Mouse (Mus musculus) stomach, embryonic 14.5 days (tissue): ENCODE results near the gene Dnaic2. TPM values are rescaled to one million over a fixed set of nuclear protein-coding genes. Genes with fewer than 3 reads are reported as not detected.

Source experiments
- ATAC-seq: fragments of 200-750 bp; cut with Nextera tagmentation; 2 replicates; pipeline ENCODE4 v1.8.0; 2017; ENCODE audit warnings: low read depth, moderate TSS enrichment; ENCODE audit not compliant: insufficient number of reproducible peaks, insufficient read depth, low FRiP score
- H3K27ac ChIP-seq: fragments of 300-500 bp; sonication (generic); 2 replicates; pipeline ENCODE4 v1.5.1; 2014; ENCODE audit warnings: mild to moderate bottlenecking, low read length, moderate library complexity, mixed read lengths
- H3K27me3 ChIP-seq: fragments of 300-500 bp; sonication (generic); 2 replicates; pipeline ENCODE4 v1.6.1; 2014; ENCODE audit warnings: low read length, control low read depth, mixed read lengths; ENCODE audit not compliant: control insufficient read depth, insufficient read depth
- H3K36me3 ChIP-seq: fragments of 300-500 bp; sonication (generic); 2 replicates; pipeline ENCODE4 v1.6.1; 2014; ENCODE audit warnings: mild to moderate bottlenecking, control low read depth, low read length, moderate library complexity, mixed read lengths; ENCODE audit not compliant: control insufficient read depth, insufficient read depth
- H3K4me1 ChIP-seq: fragments of 300-500 bp; sonication (generic); 2 replicates; pipeline ENCODE4 v1.6.1; 2014; ENCODE audit warnings: low read length, control low read depth, mixed read lengths; ENCODE audit not compliant: control insufficient read depth, insufficient read depth
- H3K4me2 ChIP-seq: fragments of 300-500 bp; sonication (generic); replicated peaks from 2 replicates; pipeline ENCODE4 v1.6.1; 2014; ENCODE audit warnings: low read depth, low read length, control low read depth
- H3K4me3 ChIP-seq: fragments of 300-500 bp; sonication (generic); 2 replicates; pipeline ENCODE4 v1.5.1; 2014; ENCODE audit warnings: low read depth, low read length, control low read depth
- H3K9ac ChIP-seq: fragments of 300-500 bp; sonication (generic); replicated peaks from 2 replicates; pipeline ENCODE4 v1.6.1; 2014; ENCODE audit warnings: low read depth, mild to moderate bottlenecking, control low read depth, low read length, moderate library complexity, mixed read lengths
- H3K9me3 ChIP-seq: fragments of 300-500 bp; sonication (generic); 2 replicates; pipeline ENCODE4 v1.6.1; 2016; ENCODE audit warnings: low read depth, low read length, control low read depth; ENCODE audit not compliant: control insufficient read depth
- WGBS: fragments of 180-500 bp; shearing (Covaris S2); extraction: QIAGEN DNeasy Blood & Tissue Kit; methylation state at CpG from one replicate; pipeline ENCODE4 v1.1.7; 2014; 5-methylcytosine and 5-hydroxymethylcytosine counted together
- polyA plus RNA-seq: library from polyadenylated mRNA; unstranded; fragments of >200 nt; fragmentation: Nextera tagmentation; extraction: Ambion mirVana; gene quantifications from 2 replicates; pipeline ENCODE4 v1.2.1, GENCODE M21; 2014

Gene Dnaic2
- polyA plus RNA-seq, 1 experiment from 2014 or later = 0.38 TPM

GRCm38 (mm10) chr11:114711393-114711792, 15.8 kb upstream of the Dnaic2 start:
- Histone ChIP-seq H3K9ac (no peak overlapping the region), H3K36me3 (no peaks in the 10 kb centered on the region), H3K4me1 (no peaks in the 10 kb centered on the region), H3K27me3 (no peaks in the 10 kb centered on the region), H3K27ac (no peak overlapping the region), H3K4me3 (no peak overlapping the region), H3K9me3 (no peaks in the 10 kb centered on the region), H3K4me2 (no peak overlapping the region)
- 80% methylated on average over 3 of the region's 3 CpGs for WGBS
- ATAC-seq = no peak

DNA sequence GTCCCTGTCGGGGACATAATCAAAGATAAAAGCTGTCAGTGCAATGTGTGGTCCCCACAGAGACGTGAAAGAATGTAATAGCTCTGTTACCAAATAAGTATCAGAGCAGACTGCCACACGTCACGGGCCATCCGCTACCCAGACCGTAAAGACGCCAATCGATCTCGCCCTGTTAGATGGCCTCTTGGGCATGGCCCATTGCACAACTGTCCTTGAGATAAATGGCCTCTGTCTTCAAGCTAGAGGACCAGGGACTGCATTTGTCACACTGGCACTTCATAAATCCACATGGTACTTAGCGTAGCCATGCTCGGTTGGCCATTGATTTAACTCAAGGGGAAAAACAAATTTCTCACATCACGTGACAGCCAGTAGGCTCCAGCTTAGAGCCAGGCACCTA, 15.3 kb upstream of the Dnaic2 start:
- H3K9ac ChIP-seq = no peak overlapping the region
- WGBS = 84% methylated on average over 12 of the region's 12 CpGs
- no peaks in the 10 kb centered on the region for H3K4me1 ChIP-seq
- H3K9me3 ChIP-seq = no peaks in the 10 kb centered on the region
- no peak overlapping the region for H3K27ac ChIP-seq
- no peak overlapping the region for H3K4me3 ChIP-seq
- no peak for ATAC-seq
- no peaks in the 10 kb centered on the region for H3K36me3 ChIP-seq
- H3K4me2 ChIP-seq = no peak overlapping the region
- H3K27me3 ChIP-seq = no peaks in the 10 kb centered on the region

DNA sequence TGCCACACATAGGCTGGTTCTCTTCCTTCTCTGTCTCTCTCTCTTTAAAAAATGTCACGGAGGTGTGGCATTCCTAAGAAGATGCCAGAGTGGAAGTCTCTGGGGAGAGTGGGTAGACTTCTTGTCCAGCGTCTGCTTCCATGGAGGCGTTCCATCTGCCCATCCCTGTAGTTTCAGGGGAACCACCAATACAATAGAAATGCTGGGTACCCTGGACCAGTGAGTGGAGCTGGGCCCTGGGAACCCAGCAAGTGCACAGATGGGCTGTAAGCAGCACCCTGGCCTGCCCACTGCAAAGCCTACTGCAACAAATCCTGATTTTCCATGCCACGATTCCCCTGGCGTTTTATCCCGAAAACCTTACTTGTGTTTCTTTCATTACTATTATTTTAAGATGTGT, 12.7 kb upstream of the Dnaic2 start:
- Histone ChIP-seq H3K9ac (no peak overlapping the region), H3K4me1 (no peaks in the 10 kb centered on the region), H3K9me3 (no peaks in the 10 kb centered on the region), H3K36me3 (no peaks in the 10 kb centered on the region), H3K4me2 (no peak overlapping the region), H3K27ac (no peak overlapping the region), H3K4me3 (no peak overlapping the region), H3K27me3 (no peaks in the 10 kb centered on the region)
- no peak for ATAC-seq
- 89% methylated on average over 6 of the region's 6 CpGs for WGBS

- Histone ChIP-seq H3K9me3 (no peaks in the 10 kb centered on the region), H3K36me3 (no peaks in the 10 kb centered on the region), H3K4me3 (no peak overlapping the region), H3K27me3 (no peaks in the 10 kb centered on the region), H3K4me2 (no peak overlapping the region), H3K27ac (no peak overlapping the region), H3K4me1 (no peaks in the 10 kb centered on the region), H3K9ac (no peak overlapping the region)
- ATAC-seq = no peak
- 70% methylated on average over 7 of the region's 7 CpGs for WGBS
These were observed 11.7 kb upstream of the Dnaic2 start for GRCm38 (mm10) chr11:114715531-114715930.

GRCm38 (mm10) chr11:114720535-114720934, 6.7 kb upstream of the Dnaic2 start:
- no peak for ATAC-seq
- Histone ChIP-seq H3K9me3 (no peaks in the 10 kb centered on the region), H3K4me2 (no peak overlapping the region), H3K4me1 (no peaks in the 10 kb centered on the region), H3K27me3 (no peaks in the 10 kb centered on the region), H3K9ac (no peak overlapping the region), H3K36me3 (no peaks in the 10 kb centered on the region), H3K4me3 (no peak overlapping the region), H3K27ac (no peak overlapping the region)
- 86% methylated on average over 10 of the region's 10 CpGs for WGBS

DNA sequence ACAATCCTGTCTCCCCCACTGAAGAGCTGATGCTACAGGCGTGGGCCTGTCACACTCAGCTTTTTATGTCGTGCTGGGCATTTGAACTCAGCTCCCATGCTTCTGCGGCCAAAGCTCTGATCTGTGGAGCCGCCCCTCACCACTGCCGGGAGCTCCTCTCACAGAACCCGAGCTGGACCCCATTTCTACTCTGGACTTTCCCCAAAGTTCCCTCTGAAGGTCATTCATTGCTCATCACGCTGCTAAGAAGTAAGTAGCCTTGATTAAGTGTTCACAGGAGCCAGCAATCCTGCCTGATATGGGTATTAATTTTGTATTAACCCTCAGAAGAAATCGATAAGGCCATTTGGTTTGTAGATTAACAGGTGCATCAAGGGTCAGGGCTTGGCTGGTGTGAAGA, 4.8 kb upstream of the Dnaic2 start:
- H3K9me3 ChIP-seq = no peaks in the 10 kb centered on the region
- H3K4me3 ChIP-seq = no peak overlapping the region
- no peak overlapping the region for H3K27ac ChIP-seq
- no peak overlapping the region for H3K4me2 ChIP-seq
- no peak for ATAC-seq
- WGBS = 76% methylated on average over 8 of the region's 8 CpGs
- H3K9ac ChIP-seq = no peak overlapping the region
- H3K4me1 ChIP-seq = peaks cover 2% of the 10 kb centered on the region; the same call in 1 of the 2 replicates
- no peaks in the 10 kb centered on the region for H3K36me3 ChIP-seq
- no peaks in the 10 kb centered on the region for H3K27me3 ChIP-seq

GRCm38 (mm10) chr11:114723030-114723429, 4.2 kb upstream of the Dnaic2 start:
- H3K4me1 ChIP-seq = peaks cover 6% of the 10 kb centered on the region; the same call in 1 of the 2 replicates
- H3K27me3 ChIP-seq = no peaks in the 10 kb centered on the region
- no peak for ATAC-seq
- no peak overlapping the region for H3K9ac ChIP-seq
- H3K27ac ChIP-seq = no peak overlapping the region
- WGBS = 66% methylated on average over 13 of the region's 13 CpGs
- no peak overlapping the region for H3K4me2 ChIP-seq
- H3K4me3 ChIP-seq = no peak overlapping the region
- no peaks in the 10 kb centered on the region for H3K36me3 ChIP-seq
- no peaks in the 10 kb centered on the region for H3K9me3 ChIP-seq

- WGBS = 39% methylated on average over 11 of the region's 11 CpGs
- no peak overlapping the region for H3K27ac ChIP-seq
- peak; percentile 37; the same call in 1 of the 2 replicates for ATAC-seq
- peaks cover 6% of the 10 kb centered on the region; the same call in 1 of the 2 replicates for H3K4me1 ChIP-seq
- H3K9ac ChIP-seq = no peak overlapping the region
- no peaks in the 10 kb centered on the region for H3K9me3 ChIP-seq
- H3K4me3 ChIP-seq = no peak overlapping the region
- no peaks in the 10 kb centered on the region for H3K27me3 ChIP-seq
- H3K36me3 ChIP-seq = no peaks in the 10 kb centered on the region
- H3K4me2 ChIP-seq = no peak overlapping the region
These were observed 2.2 kb upstream of the Dnaic2 start for GRCm38 (mm10) chr11:114724787-114725590.

DNA sequence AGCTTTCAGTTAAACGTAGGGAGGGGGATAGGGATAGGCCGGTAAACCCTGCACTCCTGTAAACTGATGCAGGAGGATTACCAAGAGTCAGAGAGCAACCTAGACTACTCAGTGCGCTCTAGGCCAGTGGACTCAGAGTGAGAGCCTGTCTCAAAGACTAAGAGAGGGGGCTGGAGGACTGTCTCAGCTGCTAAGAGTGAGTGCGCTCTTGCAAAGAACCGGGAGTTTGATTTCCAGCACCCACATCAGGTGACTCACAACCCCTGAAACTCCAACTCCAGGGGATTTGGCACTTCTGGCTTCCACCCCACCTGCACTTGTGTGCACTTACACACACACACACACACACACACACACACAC, 598 bp downstream of the Dnaic2 start:
- Histone ChIP-seq H3K4me1 (peaks cover 6% of the 10 kb centered on the region; the same call in 1 of the 2 replicates), H3K27ac (no peak overlapping the region), H3K4me3 (no peak overlapping the region), H3K9ac (no peak overlapping the region), H3K27me3 (no peaks in the 10 kb centered on the region), H3K9me3 (no peaks in the 10 kb centered on the region), H3K36me3 (no peaks in the 10 kb centered on the region), H3K4me2 (peak overlapping the region; percentile 45)
- no peak for ATAC-seq
- 18% methylated on average over 5 of the region's 5 CpGs for WGBS
